Mouse (Mus musculus) spleen, adult 2 months (tissue): ENCODE results near the gene Btbd10.

Experiments
- CTCF ChIP-seq: fragments of 200-500 bp; IDR thresholded peaks from 2 replicates; pipeline ENCODE4 v1.5.1; 2011; ENCODE audit warnings: mild to moderate bottlenecking, inconsistent platforms; ENCODE audit not compliant: insufficient read depth, insufficient read length, insufficient replicate concordance; ENCODE audit errors: extremely low read depth
- POLR2A ChIP-seq: fragments of 200-500 bp; IDR thresholded peaks from 2 replicates; pipeline ENCODE4 v1.6.1; 2011; ENCODE audit warnings: low read depth, low read length, inconsistent platforms

GRCm38 (mm10) chr7:113377875-113378658 lies 8.9 kb upstream of the Btbd10 start:
- peak; percentile 52; the same call in 1 of the 2 replicates for TF ChIP-seq CTCF
- TF ChIP-seq POLR2A: no peak
